Mouse (Mus musculus): ENCODE data around the gene Scin. TPM values are rescaled to one million over a fixed set of nuclear protein-coding genes. Genes with fewer than 3 reads are reported as not detected.

The Scin gene
- total RNA-seq, 1 experiment from 2014 or later: 0.37 TPM

DNA sequence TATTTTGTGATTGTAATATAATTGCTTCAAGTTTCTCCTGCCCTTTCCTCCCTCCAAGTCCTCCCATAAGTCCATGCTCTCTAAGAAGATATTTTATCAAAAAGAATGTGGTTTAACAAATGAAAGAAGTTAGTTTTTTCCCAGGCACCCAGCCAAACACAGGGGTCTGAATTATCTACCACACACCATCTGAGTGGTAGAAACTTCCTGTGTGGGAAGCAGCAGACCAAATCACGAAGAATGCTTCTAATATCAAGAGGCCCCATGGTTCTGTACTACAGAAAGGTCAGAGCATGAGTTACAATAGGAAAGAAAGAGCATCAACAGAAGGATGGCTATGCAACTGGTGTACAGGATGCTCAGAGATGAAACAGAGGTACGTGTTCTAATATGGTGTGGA, 25.9 kb downstream of the Scin start:
- DNase-seq: no peak

DNA sequence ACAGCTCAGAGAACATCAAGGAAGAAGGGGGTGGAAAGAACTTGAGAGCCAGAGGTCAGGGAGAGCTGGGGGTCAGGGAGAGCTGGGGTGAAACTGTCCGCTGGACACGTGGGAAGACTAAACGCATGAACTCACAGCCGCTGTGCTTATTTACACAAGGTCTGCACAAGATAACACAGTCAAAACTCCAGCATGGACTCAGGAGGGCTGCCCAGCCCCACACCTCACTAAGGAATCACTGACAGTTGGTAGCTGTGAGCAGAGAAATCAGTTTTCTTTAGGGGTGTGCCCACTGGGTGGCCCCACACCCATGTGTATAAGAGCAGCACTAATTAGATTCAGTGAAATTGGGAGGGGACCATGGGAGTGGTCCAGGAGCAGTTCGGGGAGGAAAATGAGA, 27.2 kb downstream of the Scin start:
- DNase-seq: no peak

DNA sequence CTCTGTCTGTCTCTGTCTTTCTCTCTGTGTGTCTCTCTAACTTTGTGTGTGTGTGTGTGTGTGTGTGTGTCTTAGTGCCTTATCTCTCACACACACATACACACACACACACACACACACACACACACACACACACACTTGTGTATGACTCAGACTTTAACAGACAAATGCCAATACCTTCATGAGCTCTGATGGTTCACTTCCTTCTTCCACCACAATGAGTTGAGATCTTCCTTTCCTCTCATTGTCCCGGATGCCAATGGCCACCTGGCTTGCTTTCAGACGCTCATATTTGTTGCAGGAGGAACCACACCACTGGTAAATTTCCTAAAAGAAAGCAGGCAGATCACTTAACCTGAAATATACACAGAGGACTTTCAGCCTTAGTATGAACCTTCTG, 29.3 kb downstream of the Scin start:
- no peak for DNase-seq

- DNase-seq: no peak
Observed at GRCm38 (mm10) chr12:40102359-40102758, 31.7 kb downstream of the Scin start.

DNA sequence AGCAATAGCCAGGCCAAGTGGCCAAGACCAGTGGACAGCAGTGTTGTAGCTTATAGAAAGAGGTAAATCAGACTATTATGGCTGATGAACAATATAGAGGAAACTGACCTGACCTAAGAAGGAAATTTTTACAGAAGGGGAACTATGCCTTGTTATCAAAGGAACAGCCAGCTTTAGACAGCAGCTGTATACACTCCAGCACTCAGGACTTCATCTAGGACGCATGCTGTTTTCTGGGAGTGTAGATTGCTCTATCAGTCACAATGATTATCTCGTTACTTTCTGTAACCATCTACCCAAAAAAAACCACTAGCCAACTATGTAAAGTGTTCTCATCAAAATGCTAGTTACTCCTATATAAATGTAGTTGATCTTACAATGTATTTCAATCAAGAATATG, 34.6 kb downstream of the Scin start:
- no peak for DNase-seq

- DNase-seq: no peak
Observed at GRCm38 (mm10) chr12:40097449-40097848, 36.6 kb downstream of the Scin start.

DNA sequence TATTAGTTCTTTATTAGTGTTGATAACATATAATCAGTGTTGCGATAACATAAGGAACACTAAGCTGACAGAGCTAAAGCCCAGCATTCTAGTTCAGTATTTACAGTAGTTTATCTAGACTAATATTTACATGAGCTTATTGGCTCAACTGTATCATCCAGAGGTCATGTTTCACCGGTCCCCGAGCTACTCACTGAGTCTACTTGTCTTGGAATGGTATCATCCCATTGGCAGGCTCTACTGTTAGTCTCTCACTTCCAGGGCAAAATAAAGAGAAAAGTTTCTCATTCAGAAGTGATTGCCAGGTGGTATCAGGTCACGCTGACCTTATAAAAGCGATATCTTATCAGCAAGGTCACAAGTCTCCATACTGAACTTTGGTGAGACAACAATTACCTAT, 37.0 kb downstream of the Scin start:
- no peak for DNase-seq

DNA sequence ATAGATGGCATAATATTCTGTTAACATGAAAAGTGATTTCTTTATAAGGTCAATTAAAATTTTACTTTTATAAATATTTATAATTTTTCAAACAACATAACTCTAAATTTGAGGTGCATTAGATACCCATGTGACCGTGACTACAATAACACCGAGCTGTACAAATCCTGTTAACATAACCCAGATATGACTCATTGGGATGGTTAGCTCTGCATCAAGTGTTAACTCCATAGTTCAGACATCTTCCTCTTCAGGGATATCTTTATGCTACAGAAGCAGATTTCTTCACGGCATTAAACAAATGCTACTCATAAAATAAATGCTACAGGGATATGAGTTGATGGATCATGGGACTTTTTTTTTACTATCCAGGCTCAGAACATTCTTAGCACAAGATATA, 37.6 kb downstream of the Scin start:
- no peak for DNase-seq

GRCm38 (mm10) chr12:40090017-40090416, 44.0 kb downstream of the Scin start:
- no peak for DNase-seq

GRCm38 (mm10) chr12:40085731-40086322, 48.2 kb downstream of the Scin start:
- no peak for DNase-seq

- DNase-seq: no peak
Observed at GRCm38 (mm10) chr12:40082453-40083238, 51.4 kb downstream of the Scin start.

DNA sequence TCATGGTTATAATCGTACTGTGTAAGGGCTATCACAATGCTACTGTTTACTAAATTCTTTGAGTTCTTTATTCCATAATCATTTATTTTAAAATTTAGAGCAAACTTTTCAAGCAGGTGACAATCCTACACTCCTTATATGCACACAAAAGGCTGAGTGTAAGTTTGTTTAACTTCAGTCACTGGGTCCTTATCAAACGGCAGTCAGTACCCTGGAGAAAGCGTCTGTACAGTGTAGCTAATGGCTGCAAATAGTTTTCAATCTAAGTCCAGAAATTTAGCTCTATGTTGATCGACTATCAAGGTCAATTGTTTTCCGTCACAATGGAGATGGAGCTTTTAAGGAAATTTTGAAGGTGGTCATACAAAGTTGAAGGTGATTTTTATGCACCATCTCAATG, 52.0 kb downstream of the Scin start:
- DNase-seq: no peak

GRCm38 (mm10) chr12:40073660-40074059, 60.4 kb downstream of the Scin start:
- no peak for DNase-seq

DNA sequence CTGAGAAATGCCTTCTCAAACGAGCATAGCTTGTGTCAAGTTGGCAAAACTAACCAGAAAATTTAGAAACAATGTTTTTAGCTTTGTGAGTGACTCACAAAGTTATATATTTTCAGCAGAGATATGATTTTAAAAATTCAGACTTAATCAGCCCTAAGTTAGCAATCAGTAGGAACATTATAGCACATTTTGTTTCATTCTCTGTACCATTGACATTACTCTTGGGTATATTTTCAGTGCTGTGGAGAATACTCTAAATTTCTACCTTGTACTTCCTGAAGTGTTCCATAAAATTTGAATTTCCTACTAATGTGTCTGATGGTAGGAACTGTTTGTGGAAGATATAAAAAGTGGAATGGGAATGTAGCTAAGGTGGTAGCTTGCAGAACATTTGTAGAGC, 87.0 kb downstream of the Scin start:
- DNase-seq: no peak

DNA sequence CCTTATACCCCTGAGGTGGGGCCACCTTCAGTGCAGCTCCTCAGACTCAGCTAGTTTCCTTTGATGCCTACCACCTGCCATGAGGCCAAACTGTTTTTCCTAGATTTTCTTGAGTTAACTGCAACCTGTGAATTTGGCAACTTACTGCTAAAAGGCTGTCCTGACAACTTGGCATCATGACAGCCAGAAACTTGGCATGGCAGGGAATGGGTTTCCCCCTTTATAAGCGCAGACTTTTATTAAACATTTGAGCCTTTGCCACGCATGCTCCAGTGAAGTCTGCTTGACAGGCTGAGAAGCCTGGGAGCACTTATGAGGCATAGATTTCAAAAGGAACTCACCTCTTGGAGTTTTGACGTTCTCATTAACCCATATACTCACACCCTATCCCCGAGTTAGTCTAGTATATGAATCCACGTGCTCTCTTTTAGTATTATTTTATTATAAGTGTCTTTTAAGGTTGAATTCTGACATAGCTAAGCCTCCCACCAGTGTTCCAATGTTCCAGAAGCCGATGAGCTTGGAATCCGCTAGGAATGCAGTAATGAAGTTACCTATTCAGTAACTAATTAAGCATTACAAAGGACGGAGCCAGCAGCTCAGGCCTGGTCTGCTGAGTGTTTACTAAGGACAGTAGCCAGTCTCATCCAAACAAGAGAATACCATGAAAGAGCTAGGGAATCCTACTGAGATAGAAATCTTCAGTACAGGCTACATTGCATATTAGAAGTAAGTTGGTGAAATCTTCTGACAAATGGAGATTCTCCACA, 90.0 kb downstream of the Scin start:
- no peak for DNase-seq

GRCm38 (mm10) chr12:40040067-40040466, 94.0 kb downstream of the Scin start:
- DNase-seq: peak; percentile 40

GRCm38 (mm10) chr12:40037876-40038463, 96.1 kb downstream of the Scin start, which contains the start of gene Arl4a:
Gene Arl4a (minus strand): TSS chr12:40038025.
- DNase-seq: peak; percentile 95

- peak; percentile 100 for DNase-seq
Observed at GRCm38 (mm10) chr12:40037226-40037813, 96.7 kb downstream of the Scin start.

DNA sequence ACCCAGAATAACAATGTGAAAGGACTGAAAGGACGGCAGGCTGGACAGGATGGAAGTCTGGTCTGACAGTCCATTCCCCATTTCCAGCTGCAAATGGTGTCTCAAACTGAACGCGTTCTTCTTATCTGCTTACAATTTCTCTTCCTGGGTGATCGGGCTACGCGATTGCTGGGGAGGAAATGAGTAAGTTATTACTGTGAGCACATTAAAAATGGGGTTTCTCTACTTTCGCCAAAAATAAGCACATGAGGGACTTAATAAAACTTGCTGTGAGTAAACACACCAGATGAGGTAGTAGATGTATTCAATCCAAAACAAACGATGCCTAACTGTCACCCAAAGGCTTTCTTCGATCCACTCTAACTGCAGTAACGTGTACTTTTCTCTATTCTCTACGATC, 97.4 kb downstream of the Scin start:
- DNase-seq: no peak

DNA sequence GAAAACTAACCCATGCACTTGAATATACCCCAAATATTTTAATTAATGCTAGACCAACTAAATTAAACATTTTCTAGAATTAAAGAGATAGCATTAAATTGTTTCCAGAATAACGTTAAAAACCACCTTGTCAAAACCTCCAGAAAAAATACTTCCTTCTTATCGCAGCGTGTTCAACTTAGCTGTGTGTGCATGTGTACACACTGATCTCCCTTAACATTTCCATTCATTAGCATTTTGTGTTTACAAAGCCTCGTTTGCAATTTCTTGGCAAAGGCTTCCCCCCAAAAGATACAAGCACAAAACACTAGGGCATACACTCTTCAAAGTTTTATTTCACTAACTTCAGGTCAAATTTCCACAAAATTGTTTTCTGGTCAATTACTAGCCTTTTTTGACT, 98.5 kb downstream of the Scin start:
- no peak for DNase-seq

GRCm38 (mm10) chr12:40029201-40029600, 104.8 kb downstream of the Scin start:
- no peak for DNase-seq

DNA sequence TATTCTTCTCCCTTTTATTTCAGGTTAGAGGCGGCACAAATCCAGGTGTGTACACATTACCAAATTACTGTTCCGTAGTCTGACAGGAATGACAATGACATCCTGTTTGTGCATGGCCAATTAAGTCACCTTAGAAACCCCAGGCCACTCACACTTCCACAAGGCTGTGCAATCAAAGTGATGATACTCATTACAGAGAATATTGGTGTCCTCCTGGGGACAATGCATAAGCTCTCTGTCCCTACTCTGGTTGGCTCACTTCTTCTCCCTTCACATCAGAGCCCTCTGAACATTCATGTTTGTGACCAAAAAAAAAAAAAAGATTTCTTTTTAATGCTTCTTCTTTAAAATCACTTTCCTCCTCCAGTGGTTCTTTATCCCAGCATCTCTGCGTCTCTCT, 106.2 kb downstream of the Scin start:
- no peak for DNase-seq

DNA sequence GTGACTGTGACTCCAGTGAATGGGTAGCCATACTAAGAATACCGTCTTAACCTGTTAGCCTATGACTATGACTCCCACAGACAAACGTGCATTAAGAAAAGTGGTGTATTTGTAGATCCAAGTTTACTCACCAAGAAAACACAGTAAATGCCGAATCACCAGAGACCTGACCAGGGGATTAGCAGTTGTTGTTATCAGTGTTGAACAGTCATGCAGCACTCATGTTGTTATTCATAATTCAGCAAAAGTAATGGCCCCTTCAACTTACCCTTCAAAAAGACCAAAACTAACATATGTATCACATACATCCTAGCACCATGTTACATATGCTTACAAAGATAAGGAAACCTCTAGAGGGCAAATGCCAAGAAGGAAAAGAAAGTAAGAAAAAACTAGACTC, 106.6 kb downstream of the Scin start:
- no peak for DNase-seq
